Mouse (Mus musculus): ENCODE results near the gene Izumo1r.

- TF ChIP-seq CTCF (IDR thresholded peaks at IDR 0.05; ENCODE audit: extremely low read depth, insufficient read depth, insufficient read length, insufficient replicate concordance) (no peak), POLR2A (IDR thresholded peaks at IDR 0.05; ENCODE audit: low read depth, low read length) (no peak)
These were observed 15.3 kb upstream of the Izumo1r start for GRCm38 (mm10) chr9:14918825-14919668.

Data from spleen, adult 2 months (tissue).